Mouse (Mus musculus) hindbrain, embryonic 14.5 days (tissue): ENCODE results near the gene Rcc1l. TPM values are rescaled to one million over a fixed set of nuclear protein-coding genes. Genes with fewer than 3 reads are reported as not detected.

ENCODE experiments used
- ATAC-seq: fragments of 200-750 bp; cut with Nextera tagmentation; 2 replicates; pipeline ENCODE4 v1.8.0; 2017; ENCODE audit warnings: moderate number of reproducible peaks, mild to moderate bottlenecking, moderate TSS enrichment, moderate library complexity; ENCODE audit not compliant: low FRiP score
- DNase-seq: peaks from one replicate; pipeline ENCODE4 v3.0.0-alpha.2; 2015; ENCODE audit warnings: low spot score
- H3K27ac ChIP-seq: fragments of 300-500 bp; sonication (generic); 2 replicates; pipeline ENCODE4 v1.5.1; 2014; ENCODE audit warnings: mild to moderate bottlenecking, moderate library complexity
- H3K27me3 ChIP-seq: fragments of 300-500 bp; sonication (generic); 2 replicates; pipeline ENCODE4 v1.6.1; 2014; ENCODE audit warnings: mild to moderate bottlenecking, low read length, mixed read lengths; ENCODE audit not compliant: control insufficient read depth, insufficient read depth
- H3K36me3 ChIP-seq: fragments of 300-500 bp; sonication (generic); replicated peaks from 2 replicates; pipeline ENCODE4 v1.6.1; 2014; ENCODE audit not compliant: control insufficient read depth, insufficient read depth
- H3K4me1 ChIP-seq: fragments of 300-500 bp; sonication (generic); replicated peaks from 2 replicates; pipeline ENCODE4 v1.6.1; 2014; ENCODE audit warnings: antibody characterized with exemption, low read length, mixed read lengths; ENCODE audit not compliant: control insufficient read depth, insufficient read depth
- H3K4me2 ChIP-seq: fragments of 300-500 bp; sonication (generic); replicated peaks from 2 replicates; pipeline ENCODE4 v1.6.1; 2014; ENCODE audit warnings: mild to moderate bottlenecking, moderate library complexity
- H3K4me3 ChIP-seq: fragments of 300-500 bp; sonication (generic); replicated peaks from 2 replicates; pipeline ENCODE4 v1.5.1; 2014; ENCODE audit warnings: mild to moderate bottlenecking, low read length
- H3K9ac ChIP-seq: fragments of 300-500 bp; sonication (generic); 2 replicates; pipeline ENCODE4 v1.6.1; 2014
- H3K9me3 ChIP-seq: fragments of 300-500 bp; sonication (generic); 2 replicates; pipeline ENCODE4 v1.6.1; 2016; ENCODE audit warnings: low read length; ENCODE audit not compliant: control insufficient read depth
- WGBS: fragments of 180-500 bp; shearing (Covaris S2); extraction: QIAGEN DNeasy Blood & Tissue Kit; methylation state at CpG from one replicate; pipeline ENCODE4 v1.1.7; 2014; 5-methylcytosine and 5-hydroxymethylcytosine counted together
- polyA plus RNA-seq: library from polyadenylated mRNA; unstranded; fragments of >200 nt; fragmentation: Nextera tagmentation; extraction: Ambion mirVana; gene quantifications from 2 replicates; pipeline ENCODE4 v1.2.1, GENCODE M21; 2014

Rcc1l gene
- polyA plus RNA-seq, 1 experiment from 2014 or later, result 16.6 TPM

DNA sequence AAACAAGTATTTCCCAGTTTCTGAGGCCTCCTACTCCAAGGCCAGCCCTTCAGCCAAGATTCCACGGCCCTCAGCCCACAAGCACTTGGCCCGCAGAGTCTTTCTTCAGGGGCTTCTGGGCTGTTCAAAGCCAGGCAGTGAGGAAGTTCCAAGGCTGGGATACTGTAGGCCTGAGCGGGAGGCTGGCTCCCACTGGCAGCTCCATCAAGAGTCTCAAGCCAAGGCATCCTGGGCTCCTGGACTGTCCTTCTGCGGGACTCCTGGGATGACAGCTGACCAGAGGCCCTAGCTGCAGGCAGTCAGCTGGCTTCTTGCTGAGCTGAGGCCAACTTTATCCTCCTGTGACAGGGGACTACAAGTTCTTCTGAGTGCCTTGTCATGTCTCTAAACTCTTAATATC is 28.4 kb downstream of the Rcc1l start:
- 87% methylated on average over 4 of the region's 4 CpGs for WGBS

DNA sequence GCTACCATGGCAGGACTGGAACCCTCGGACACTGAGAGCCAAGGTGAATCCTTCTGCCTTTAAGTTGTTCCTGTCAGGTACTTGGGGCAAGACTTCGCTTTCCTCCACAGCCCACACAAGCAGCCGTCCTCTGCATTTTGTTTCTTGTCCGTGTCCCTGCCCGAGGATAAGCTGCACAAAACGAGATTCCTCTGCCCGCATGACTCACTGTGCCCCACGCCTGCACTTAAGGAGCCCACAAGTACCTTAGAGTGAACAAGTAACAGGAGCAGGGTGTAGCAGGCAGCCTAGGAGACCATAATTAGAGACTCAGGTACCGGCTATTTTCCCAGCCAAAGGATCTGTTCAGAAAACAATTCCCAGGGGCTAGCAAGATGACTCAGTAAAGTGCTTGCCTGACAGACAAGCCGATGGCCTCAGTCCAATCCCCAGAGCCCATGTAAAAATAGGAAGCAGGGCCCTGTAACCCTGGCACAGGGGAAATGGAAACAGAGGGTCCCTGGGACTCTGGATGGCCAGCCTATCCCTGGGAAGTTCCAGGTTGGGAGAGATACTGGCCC is 29.3 kb downstream of the Rcc1l start:
- WGBS, result 87% methylated on average over 10 of the region's 10 CpGs
- no peaks in the 10 kb centered on the region for H3K4me1 ChIP-seq
- no peaks in the 10 kb centered on the region for H3K9me3 ChIP-seq
- DNase-seq (no peak), ATAC-seq (no peak)
- H3K9ac ChIP-seq, result no peak overlapping the region
- H3K27me3 ChIP-seq, result no peaks in the 10 kb centered on the region
- H3K4me3 ChIP-seq, result no peak overlapping the region
- H3K36me3 ChIP-seq, result peaks cover 46% of the 10 kb centered on the region
- no peak overlapping the region for H3K27ac ChIP-seq
- no peak overlapping the region for H3K4me2 ChIP-seq

More for the DNA sequence above, 28.4 kb downstream of the Rcc1l start:
- H3K9me3 ChIP-seq, result no peaks in the 10 kb centered on the region
- no peak overlapping the region for H3K27ac ChIP-seq
- no peaks in the 10 kb centered on the region for H3K27me3 ChIP-seq
- no peak overlapping the region for H3K4me3 ChIP-seq
- DNase-seq (no peak), ATAC-seq (no peak)
- no peak overlapping the region for H3K9ac ChIP-seq
- H3K4me1 ChIP-seq, result no peaks in the 10 kb centered on the region
- H3K4me2 ChIP-seq, result no peak overlapping the region
- H3K36me3 ChIP-seq, result peaks cover 44% of the 10 kb centered on the region

DNA sequence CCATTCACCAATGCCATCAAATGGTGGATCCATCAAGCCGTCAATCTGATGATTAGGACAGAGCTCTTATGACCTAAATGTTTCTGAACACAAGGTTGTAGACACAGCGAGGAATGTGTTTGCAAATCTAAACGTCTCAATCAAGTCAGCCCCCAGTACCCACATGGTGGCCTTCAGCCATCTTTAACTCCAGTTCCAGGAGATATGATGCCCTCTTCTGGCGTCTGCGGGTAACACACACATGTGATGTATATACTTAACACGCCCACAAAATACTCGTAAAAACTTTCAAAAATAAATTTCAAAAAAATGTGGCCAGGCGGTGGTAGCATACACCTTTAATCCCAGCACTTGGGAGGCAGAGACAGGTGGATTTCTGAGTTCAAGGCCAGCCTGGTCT is 31.6 kb downstream of the Rcc1l start:
- no peak for ATAC-seq
- Histone ChIP-seq H3K27me3 (no peaks in the 10 kb centered on the region), H3K4me2 (no peak overlapping the region), H3K4me3 (no peak overlapping the region), H3K36me3 (peaks cover 47% of the 10 kb centered on the region), H3K9ac (no peak overlapping the region), H3K27ac (no peak overlapping the region), H3K9me3 (no peaks in the 10 kb centered on the region), H3K4me1 (no peaks in the 10 kb centered on the region)
- DNase-seq, result no peak
- WGBS, result 95% methylated on average over 8 of the region's 8 CpGs

DNA sequence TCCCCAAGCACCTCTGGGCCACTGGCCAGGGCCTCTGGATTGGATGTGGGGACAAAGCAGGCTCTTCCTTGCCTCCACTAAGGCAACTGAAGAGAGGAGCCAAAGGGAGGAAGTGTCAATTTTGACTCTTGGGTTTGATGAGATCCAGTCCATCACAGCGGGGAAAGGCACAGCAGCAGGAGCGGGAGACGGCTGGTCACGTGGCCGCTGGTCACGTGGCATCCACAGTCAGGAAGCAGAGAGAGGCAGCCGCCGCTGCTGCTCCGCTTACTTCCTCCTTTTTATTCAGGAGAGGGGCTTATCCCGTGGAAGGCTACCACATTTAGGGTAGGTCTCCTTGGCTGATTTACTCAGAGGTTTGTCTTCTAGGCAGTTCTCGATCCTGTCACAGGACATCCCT is 34.2 kb downstream of the Rcc1l start:
- Histone ChIP-seq H3K27ac (no peak overlapping the region), H3K4me1 (no peaks in the 10 kb centered on the region), H3K4me3 (no peak overlapping the region), H3K9me3 (no peaks in the 10 kb centered on the region), H3K4me2 (no peak overlapping the region), H3K9ac (no peak overlapping the region), H3K27me3 (no peaks in the 10 kb centered on the region), H3K36me3 (peaks cover 53% of the 10 kb centered on the region)
- 85% methylated on average over 11 of the region's 11 CpGs for WGBS
- ATAC-seq, result no peak
- no peak for DNase-seq

DNA sequence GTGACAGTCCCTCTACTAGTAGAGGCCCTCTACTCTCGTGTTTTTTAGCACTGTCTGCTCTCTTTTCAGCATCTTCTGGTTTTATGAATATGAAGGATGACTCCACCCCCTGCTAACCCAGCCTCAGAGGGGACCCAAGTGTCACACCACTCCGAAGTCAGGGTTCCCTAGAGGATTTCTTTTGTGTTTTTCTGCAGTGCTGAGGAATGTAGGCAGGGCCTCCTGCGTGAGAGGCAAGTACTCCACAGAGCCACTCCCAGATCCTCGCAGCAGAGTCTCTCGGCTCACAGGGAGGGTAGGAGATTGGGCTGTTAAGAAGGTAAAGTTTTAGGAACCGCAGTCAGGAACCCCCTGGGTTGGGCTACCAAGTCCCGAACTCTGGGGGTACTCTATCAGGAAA is 35.3 kb downstream of the Rcc1l start:
- Histone ChIP-seq H3K4me2 (no peak overlapping the region), H3K4me3 (no peak overlapping the region), H3K9me3 (no peaks in the 10 kb centered on the region), H3K27ac (no peak overlapping the region), H3K9ac (no peak overlapping the region), H3K27me3 (no peaks in the 10 kb centered on the region), H3K36me3 (peaks cover 65% of the 10 kb centered on the region), H3K4me1 (no peaks in the 10 kb centered on the region)
- ATAC-seq (no peak), DNase-seq (no peak)
- WGBS, result 81% methylated on average over 7 of the region's 7 CpGs

DNA sequence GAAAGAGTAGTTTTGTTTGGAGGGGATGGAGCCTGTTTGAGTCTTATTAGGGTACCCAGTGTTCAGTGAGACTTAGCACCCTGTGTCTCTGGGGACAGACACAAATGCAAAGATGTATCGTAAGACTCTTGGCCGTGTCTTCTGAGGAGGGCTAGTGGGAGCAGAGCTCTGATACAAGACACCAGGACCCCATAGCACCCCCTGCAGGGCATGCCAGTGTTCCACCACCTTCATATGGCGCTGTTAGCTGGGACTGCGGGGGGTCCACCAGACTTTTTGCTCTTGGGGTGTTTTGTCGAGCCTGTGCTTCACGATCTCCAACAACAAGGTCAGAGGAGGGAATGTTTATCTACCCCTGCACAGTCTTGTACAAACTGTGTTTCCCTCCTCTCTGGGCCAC is 37.1 kb downstream of the Rcc1l start:
- Histone ChIP-seq H3K4me3 (no peak overlapping the region), H3K27me3 (no peaks in the 10 kb centered on the region), H3K36me3 (peaks cover 77% of the 10 kb centered on the region), H3K9me3 (no peaks in the 10 kb centered on the region), H3K9ac (no peak overlapping the region), H3K4me2 (no peak overlapping the region), H3K4me1 (no peaks in the 10 kb centered on the region), H3K27ac (no peak overlapping the region)
- WGBS, result 91% methylated on average over 6 of the region's 6 CpGs
- DNase-seq, result no peak
- no peak for ATAC-seq

DNA sequence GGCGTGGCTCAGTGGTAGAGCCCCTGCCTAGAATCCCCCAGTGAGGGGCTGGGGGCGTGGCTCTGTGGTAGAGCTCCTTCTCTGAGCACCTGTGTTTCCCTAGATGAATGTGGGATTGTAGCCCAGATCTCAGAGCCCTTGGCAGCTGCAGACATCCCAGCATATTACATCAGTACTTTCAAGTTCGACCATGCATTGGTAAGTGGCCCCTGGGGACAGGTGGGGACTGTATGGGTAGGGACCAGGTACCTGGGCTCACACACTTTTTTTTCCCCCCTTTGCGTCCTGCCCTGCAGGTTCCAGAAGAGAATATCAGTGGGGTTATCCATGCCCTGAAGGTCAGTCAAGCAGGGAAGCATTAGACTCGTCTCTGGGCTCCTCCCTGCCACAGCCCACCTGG is 38.6 kb downstream of the Rcc1l start:
- WGBS, result 92% methylated on average over 5 of the region's 5 CpGs
- Histone ChIP-seq H3K4me2 (no peak overlapping the region), H3K4me1 (no peaks in the 10 kb centered on the region), H3K27ac (no peak overlapping the region), H3K27me3 (no peaks in the 10 kb centered on the region), H3K9me3 (no peaks in the 10 kb centered on the region), H3K9ac (no peak overlapping the region), H3K4me3 (no peak overlapping the region), H3K36me3 (peaks cover 83% of the 10 kb centered on the region)
- ATAC-seq (no peak), DNase-seq (no peak)

DNA sequence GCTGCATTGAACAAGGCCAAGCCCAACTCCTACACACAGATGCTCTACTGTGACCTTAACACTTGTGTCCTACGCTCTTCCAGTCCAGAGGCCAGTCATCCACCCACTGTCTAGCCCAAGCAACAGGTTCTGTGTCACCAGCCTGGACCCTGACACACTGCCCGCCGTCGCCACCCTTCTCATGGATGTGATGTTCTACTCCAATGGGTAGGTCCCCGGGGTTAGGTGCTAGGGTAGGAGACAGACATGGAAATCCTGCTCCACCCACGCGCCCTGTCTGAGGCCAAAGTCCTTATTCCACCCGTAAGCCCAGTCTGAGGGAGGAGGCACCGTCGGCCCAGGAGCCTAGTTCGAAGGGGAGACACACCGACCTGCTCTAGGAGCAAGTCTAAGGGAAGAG is 40.6 kb downstream of the Rcc1l start:
- no peak for DNase-seq
- no peak overlapping the region for H3K27ac ChIP-seq
- no peaks in the 10 kb centered on the region for H3K27me3 ChIP-seq
- H3K36me3 ChIP-seq, result peaks cover 79% of the 10 kb centered on the region
- no peak for ATAC-seq
- H3K9me3 ChIP-seq, result no peaks in the 10 kb centered on the region
- no peak overlapping the region for H3K9ac ChIP-seq
- WGBS, result 96% methylated on average over 12 of the region's 12 CpGs
- peaks cover 7% of the 10 kb centered on the region for H3K4me1 ChIP-seq
- H3K4me3 ChIP-seq, result no peak overlapping the region
- H3K4me2 ChIP-seq, result no peak overlapping the region

DNA sequence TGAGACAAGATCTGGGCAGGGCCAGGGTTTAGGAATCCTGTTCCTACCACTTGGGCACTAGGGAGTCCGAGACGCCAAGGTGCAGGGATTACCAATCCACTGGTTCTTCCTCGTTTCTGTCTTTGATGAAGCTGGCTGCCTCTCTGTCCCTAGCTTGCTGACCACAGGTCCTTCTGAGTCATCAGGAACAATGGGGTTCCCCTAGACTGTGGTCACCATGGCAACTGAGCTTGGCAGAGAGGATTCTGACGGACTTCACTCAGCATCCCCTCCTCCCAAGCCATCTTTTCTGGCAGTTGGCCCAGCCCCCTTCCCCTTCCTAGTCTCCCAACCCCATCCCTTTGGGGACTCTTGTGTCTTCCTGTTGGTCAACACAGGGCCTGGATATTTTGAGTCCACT is 45.0 kb downstream of the Rcc1l start:
- ATAC-seq, result no peak
- Histone ChIP-seq H3K27ac (no peak overlapping the region), H3K4me2 (no peak overlapping the region), H3K27me3 (no peaks in the 10 kb centered on the region), H3K9me3 (no peaks in the 10 kb centered on the region), H3K4me1 (peaks cover 7% of the 10 kb centered on the region), H3K36me3 (peaks cover 59% of the 10 kb centered on the region), H3K9ac (no peak overlapping the region), H3K4me3 (no peak overlapping the region)
- DNase-seq, result peak; percentile 45
- WGBS, result 24% methylated on average over 4 of the region's 4 CpGs

DNA sequence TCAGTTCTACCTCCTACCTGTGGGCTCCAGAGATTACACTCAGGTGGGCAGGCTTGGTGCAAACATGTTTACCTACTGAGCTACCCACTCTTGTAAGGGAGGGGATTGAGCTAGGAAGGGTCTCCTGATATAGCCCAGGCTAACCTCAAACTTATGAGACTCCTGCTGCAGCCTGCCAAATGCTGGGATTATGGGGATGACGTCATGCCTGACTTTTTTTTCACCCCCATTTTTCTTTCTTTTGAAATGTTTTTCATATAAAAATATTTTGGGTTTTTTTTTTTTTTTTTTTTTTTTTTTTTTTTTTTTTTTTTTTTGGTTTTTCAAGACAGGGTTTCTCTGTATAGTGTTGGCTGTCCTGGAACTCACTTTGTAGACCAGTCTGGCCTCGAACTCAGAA is 50.3 kb downstream of the Rcc1l start:
- no peak overlapping the region for H3K27ac ChIP-seq
- H3K4me3 ChIP-seq, result no peak overlapping the region
- DNase-seq, result no peak
- ATAC-seq, result no peak
- H3K4me1 ChIP-seq, result peaks cover 2% of the 10 kb centered on the region
- H3K4me2 ChIP-seq, result no peak overlapping the region
- H3K27me3 ChIP-seq, result no peaks in the 10 kb centered on the region
- 93% methylated on average over 2 of the region's 2 CpGs for WGBS
- H3K9ac ChIP-seq, result no peak overlapping the region
- peaks cover 40% of the 10 kb centered on the region for H3K36me3 ChIP-seq
- no peaks in the 10 kb centered on the region for H3K9me3 ChIP-seq
